Mouse (Mus musculus) spleen, adult 2 months (tissue): ENCODE results near the gene Atp8a1.
"Not testable (repeated sequence)": the region's sequence is repeated elsewhere in the genome, so short reads cannot be mapped to it uniquely, and the experiment has no call there.

ENCODE experiments used
- CTCF ChIP-seq: fragments of 200-500 bp; IDR thresholded peaks from 2 replicates; pipeline ENCODE4 v1.5.1; 2011; ENCODE audit warnings: mild to moderate bottlenecking, inconsistent platforms; ENCODE audit not compliant: insufficient read depth, insufficient read length, insufficient replicate concordance; ENCODE audit errors: extremely low read depth
- POLR2A ChIP-seq: fragments of 200-500 bp; IDR thresholded peaks from 2 replicates; pipeline ENCODE4 v1.6.1; 2011; ENCODE audit warnings: low read depth, low read length, inconsistent platforms

GRCm38 (mm10) chr5:67815060-67815459 lies 32.2 kb downstream of the Atp8a1 start:
- not testable (repeated sequence) for TF ChIP-seq POLR2A, CTCF
